Mouse (Mus musculus) embryo, embryonic 9.5 days (tissue): ENCODE data around the gene Olfr213.
"Not testable (repeated sequence)": the region's sequence is repeated elsewhere in the genome, so short reads cannot be mapped to it uniquely, and the experiment has no call there.

Source experiments
- DNase-seq: peaks from one replicate; pipeline ENCODE4 v3.0.0-alpha.2; 2017; ENCODE audit errors: extremely low spot score

Olfr213 gene

GRCm38 (mm10) chr6:116538156-116538555 lies at the start of gene Olfr213:
Olfr213 (plus strand) TSS chr6:116538456.
- DNase-seq: no peak

- no peak for DNase-seq
Measured at GRCm38 (mm10) chr6:116488791-116489190, 49.5 kb upstream of the Olfr213 start, which contains the start of gene Olfr211. Olfr211 (plus strand) TSS chr6:116489091.

GRCm38 (mm10) chr6:116493742-116494141 lies 44.5 kb upstream of the Olfr213 start:
- no peak for DNase-seq

GRCm38 (mm10) chr6:116495960-116496359 lies 42.3 kb upstream of the Olfr213 start:
- DNase-seq: no peak

GRCm38 (mm10) chr6:116506302-116507003 lies 31.8 kb upstream of the Olfr213 start, which contains the start of gene Olfr212:
Olfr212 (plus strand) TSS chr6:116506516.
- DNase-seq: not testable (repeated sequence)

GRCm38 (mm10) chr6:116514832-116515231 lies 23.4 kb upstream of the Olfr213 start:
- no peak for DNase-seq

GRCm38 (mm10) chr6:116542500-116542899 lies 4.2 kb downstream of the Olfr213 start:
- no peak for DNase-seq

GRCm38 (mm10) chr6:116550841-116551240 lies 12.6 kb downstream of the Olfr213 start, which contains the start of gene Gm5580:
Gm5580 (plus strand) TSS chr6:116551141.
- DNase-seq: not testable (repeated sequence)

- no peak for DNase-seq
Measured at GRCm38 (mm10) chr6:116553935-116554334, 15.7 kb downstream of the Olfr213 start, which contains the start of gene Olfr214. Olfr214 (plus strand) TSS chr6:116554235.

- no peak for DNase-seq
Measured at GRCm38 (mm10) chr6:116554952-116555351, 16.7 kb downstream of the Olfr213 start.

- DNase-seq: peak; percentile 53
Measured at GRCm38 (mm10) chr6:116569834-116570233, 31.6 kb downstream of the Olfr213 start.

- DNase-seq: no peak
Measured at GRCm38 (mm10) chr6:116584095-116584494, 45.8 kb downstream of the Olfr213 start, which contains the start of gene Olfr215. Olfr215 (minus strand) TSS chr6:116584195.
